Mouse (Mus musculus) spleen, adult 18-20 months (tissue): ENCODE measurements around the gene Col5a1.

Experiments
- DNase-seq, 2 experiments: peaks; one replicate each; pipeline ENCODE4 v3.0.0; 2022; ENCODE audit warnings: mixed read lengths in 2 of 2

Gene Col5a1

GRCm38 (mm10) chr2:27886608-27887460, 609 bp downstream of the Col5a1 start:
- DNase-seq = no peak

GRCm38 (mm10) chr2:27887461-27888264, 1.4 kb downstream of the Col5a1 start:
- DNase-seq = no peak

GRCm38 (mm10) chr2:27888603-27889545, 2.6 kb downstream of the Col5a1 start:
- DNase-seq = no peak

GRCm38 (mm10) chr2:27891922-27892541, 5.8 kb downstream of the Col5a1 start:
- no peak for DNase-seq

- no peak for DNase-seq
Measured at GRCm38 (mm10) chr2:27893015-27893414, 6.8 kb downstream of the Col5a1 start.

- DNase-seq = no peak
Measured at GRCm38 (mm10) chr2:27894986-27895385, 8.8 kb downstream of the Col5a1 start.

GRCm38 (mm10) chr2:27895648-27896047, 9.4 kb downstream of the Col5a1 start:
- no peak for DNase-seq

- DNase-seq = no peak
Measured at GRCm38 (mm10) chr2:27897161-27897560, 10.9 kb downstream of the Col5a1 start.

- DNase-seq = peak in 1 of 2 experiments; percentile 54
Measured at GRCm38 (mm10) chr2:27899894-27900293, 13.7 kb downstream of the Col5a1 start.

- DNase-seq = no peak
Measured at GRCm38 (mm10) chr2:27901076-27901475, 14.9 kb downstream of the Col5a1 start.

- no peak for DNase-seq
Measured at GRCm38 (mm10) chr2:27901525-27902245, 15.5 kb downstream of the Col5a1 start.

GRCm38 (mm10) chr2:27902318-27902717, 16.1 kb downstream of the Col5a1 start:
- no peak for DNase-seq

GRCm38 (mm10) chr2:27905411-27905810, 19.2 kb downstream of the Col5a1 start:
- no peak for DNase-seq

GRCm38 (mm10) chr2:27910501-27910900, 24.3 kb downstream of the Col5a1 start:
- DNase-seq = no peak

- no peak for DNase-seq
Measured at GRCm38 (mm10) chr2:27912546-27913275, 26.5 kb downstream of the Col5a1 start.

- DNase-seq = no peak
Measured at GRCm38 (mm10) chr2:27915726-27916125, 29.5 kb downstream of the Col5a1 start.

- no peak for DNase-seq
Measured at GRCm38 (mm10) chr2:27916316-27916715, 30.1 kb downstream of the Col5a1 start.

- DNase-seq = no peak
Measured at GRCm38 (mm10) chr2:27917177-27917576, 31.0 kb downstream of the Col5a1 start.

- no peak for DNase-seq
Measured at GRCm38 (mm10) chr2:27918106-27918505, 31.9 kb downstream of the Col5a1 start.

GRCm38 (mm10) chr2:27919309-27919850, 33.2 kb downstream of the Col5a1 start:
- no peak for DNase-seq
